Mouse (Mus musculus) thymus, adult 2 months (tissue): Measurements from ENCODE around the gene Adap1.

Experiments used
- CTCF ChIP-seq: fragments of 200-500 bp; IDR thresholded peaks from 2 replicates; pipeline ENCODE4 v1.5.1; 2012; ENCODE audit warnings: mild to moderate bottlenecking, control low read depth, low read length, moderate library complexity, borderline replicate concordance; ENCODE audit not compliant: control insufficient read depth, poor library complexity, insufficient read depth; ENCODE audit errors: extremely low read depth
- POLR2A ChIP-seq: fragments of 200-500 bp; IDR thresholded peaks from 2 replicates; pipeline ENCODE4 v1.6.1; 2012; ENCODE audit warnings: mild to moderate bottlenecking, low read length, control low read depth, moderate library complexity; ENCODE audit not compliant: control insufficient read depth, poor library complexity, insufficient read depth; ENCODE audit errors: extremely low read depth

DNA sequence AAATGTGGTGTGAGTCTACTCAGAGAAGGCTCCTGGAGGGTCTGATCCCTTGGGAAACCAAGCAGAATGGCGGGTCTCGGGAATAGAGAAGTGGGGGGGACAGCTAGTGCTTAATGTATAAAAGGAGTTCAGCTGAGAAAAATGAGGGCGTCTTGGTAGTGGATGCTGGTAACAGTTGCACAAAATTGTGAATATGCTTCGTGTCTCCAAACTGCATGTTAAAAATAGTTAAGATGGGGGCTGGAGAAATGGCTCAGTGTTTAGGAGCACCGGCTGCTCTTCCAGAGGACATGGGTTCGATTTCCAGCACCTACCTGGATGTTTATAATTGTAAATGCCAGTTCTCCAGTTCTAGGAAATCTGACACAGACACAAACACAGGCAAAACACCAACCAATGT, 4.1 kb downstream of the Adap1 start:
- TF ChIP-seq CTCF (no peak), POLR2A (no peak)
